Mouse (Mus musculus): ENCODE results near the gene Pde11a.
"Not testable (repeated sequence)": the region's sequence is repeated elsewhere in the genome, so short reads cannot be mapped to it uniquely, and the experiment has no call there.

Pde11a gene

DNA sequence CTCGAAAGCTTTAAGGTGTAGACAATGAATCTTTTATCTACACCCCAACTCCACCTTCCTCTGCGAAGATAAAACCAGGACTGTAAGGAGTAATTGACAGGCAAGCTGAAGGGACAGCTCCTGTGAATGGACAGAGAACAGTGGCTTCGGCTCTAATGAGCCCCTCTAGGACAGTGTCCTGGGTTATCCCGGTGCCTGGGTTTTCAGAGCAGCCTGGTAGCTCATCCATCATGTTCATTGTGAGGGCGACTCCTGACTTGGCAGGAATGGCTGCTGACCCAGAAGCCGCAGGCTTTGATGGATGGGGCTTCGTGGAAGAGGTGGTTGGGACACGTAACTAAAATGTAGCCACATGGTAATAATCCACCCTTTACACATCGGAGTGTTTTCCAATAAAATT is 335.7 kb downstream of the Pde11a start:
- no peak for ATAC-seq (ENCODE audit: insufficient number of reproducible peaks, low FRiP score, low TSS enrichment)

GRCm38 (mm10) chr2:76001392-76001791 is 337.2 kb downstream of the Pde11a start:
- ATAC-seq (ENCODE audit: insufficient number of reproducible peaks, low FRiP score, low TSS enrichment): no peak

- ATAC-seq (ENCODE audit: insufficient number of reproducible peaks, low FRiP score, low TSS enrichment): no peak
Measured at GRCm38 (mm10) chr2:75999636-76000035, 338.9 kb downstream of the Pde11a start.

DNA sequence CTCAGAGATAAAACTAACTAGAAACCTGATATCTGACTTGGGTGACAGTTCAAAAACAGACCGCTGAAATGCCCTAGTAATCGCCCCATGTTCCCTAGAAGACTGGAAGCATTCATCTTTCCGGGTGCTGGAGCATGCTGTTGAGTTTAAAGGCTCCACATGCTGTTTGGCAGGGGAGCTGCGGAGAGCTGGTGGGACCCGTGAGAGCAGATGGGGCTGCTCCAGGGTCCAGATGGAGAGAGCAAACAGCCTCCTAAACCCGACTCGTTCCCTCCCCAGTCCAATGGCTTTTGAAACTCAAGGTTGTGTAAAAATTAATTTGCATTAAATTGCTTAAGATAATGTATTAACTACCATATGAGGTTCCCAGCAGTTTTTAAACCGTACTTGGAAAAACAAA is 339.9 kb downstream of the Pde11a start:
- peak; percentile 85 for ATAC-seq (ENCODE audit: insufficient number of reproducible peaks, low FRiP score, low TSS enrichment)

GRCm38 (mm10) chr2:75997726-75998125 is 340.8 kb downstream of the Pde11a start:
- ATAC-seq (ENCODE audit: insufficient number of reproducible peaks, low FRiP score, low TSS enrichment): no peak

DNA sequence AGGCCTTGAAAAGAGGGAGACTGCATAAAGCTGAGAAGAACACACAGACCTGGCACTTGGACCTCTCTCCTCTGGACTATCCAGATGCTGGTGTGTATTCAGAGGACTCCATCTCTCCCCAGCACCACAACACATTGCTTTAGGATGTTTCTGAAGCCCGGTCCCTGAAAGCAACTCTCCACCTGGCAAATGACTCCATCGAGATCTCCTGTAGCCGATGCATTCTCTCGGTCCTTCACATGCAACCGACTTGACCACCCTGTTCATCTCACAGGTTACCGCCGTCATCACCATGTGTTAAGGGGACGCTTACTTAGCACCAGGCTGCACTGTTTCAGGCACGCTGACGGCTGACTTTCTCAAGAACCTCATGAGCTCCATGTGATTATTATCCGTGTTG is 343.7 kb downstream of the Pde11a start:
- no peak for ATAC-seq (ENCODE audit: insufficient number of reproducible peaks, low FRiP score, low TSS enrichment)

GRCm38 (mm10) chr2:75991581-75992205 is 346.9 kb downstream of the Pde11a start:
- ATAC-seq (ENCODE audit: insufficient number of reproducible peaks, low FRiP score, low TSS enrichment): no peak

DNA sequence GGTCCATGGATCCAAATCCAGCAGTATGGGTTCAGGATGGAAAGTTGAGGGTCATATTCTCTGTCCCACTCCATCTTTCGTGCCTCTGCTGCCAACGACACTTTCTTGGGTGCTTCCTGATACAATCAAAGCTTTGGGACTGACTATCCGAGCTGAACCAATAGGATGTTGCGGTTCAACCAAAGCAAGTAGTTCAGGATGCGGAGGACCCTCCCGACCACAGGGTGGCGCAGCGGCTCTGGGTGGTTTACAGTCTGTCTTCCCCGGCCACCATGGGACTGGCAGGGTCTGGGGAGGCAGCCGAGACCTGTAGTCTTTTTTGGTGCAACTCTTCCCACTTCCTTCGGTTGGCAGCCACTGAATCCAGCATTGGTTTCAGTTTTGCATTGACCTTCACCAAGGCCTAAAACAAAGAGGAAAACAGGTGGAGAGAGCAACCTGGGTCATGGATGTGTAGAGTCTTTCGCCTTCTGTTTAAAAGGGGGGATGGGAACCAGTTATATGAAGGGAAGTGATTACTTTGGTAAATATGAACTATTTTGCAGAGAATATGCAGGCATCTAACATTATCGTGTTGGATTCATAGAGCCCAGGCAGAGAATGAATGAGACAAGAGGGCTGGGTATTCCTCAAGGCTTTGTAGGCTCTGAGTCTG is 347.6 kb downstream of the Pde11a start:
- peak; percentile 66; the same call in 1 of the 2 replicates for ATAC-seq (ENCODE audit: insufficient number of reproducible peaks, low FRiP score, low TSS enrichment)

- ATAC-seq (ENCODE audit: insufficient number of reproducible peaks, low FRiP score, low TSS enrichment): no peak
Measured at GRCm38 (mm10) chr2:75989694-75990093, 348.9 kb downstream of the Pde11a start.

- no peak for ATAC-seq (ENCODE audit: insufficient number of reproducible peaks, low FRiP score, low TSS enrichment)
Measured at GRCm38 (mm10) chr2:75988779-75989363, 349.7 kb downstream of the Pde11a start.

DNA sequence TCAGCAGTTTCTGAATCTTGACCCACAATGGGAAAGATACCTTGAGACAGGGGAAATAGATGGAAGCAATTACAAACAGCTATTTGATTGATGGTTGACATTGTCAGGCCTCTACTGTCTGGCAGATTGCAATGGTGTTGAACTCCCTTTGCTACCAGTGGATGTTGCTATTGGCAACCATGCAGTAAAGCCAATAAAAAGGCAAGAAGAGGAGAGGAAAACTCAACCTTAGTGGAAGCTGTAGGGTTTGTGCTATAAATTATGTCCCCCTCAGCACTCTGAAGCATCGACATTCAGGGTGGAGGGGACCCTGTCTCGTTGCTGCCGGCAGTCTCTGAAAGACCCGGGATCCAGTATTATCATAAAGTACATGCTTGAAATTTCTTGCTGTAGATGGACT is 350.2 kb downstream of the Pde11a start:
- no peak for ATAC-seq (ENCODE audit: insufficient number of reproducible peaks, low FRiP score, low TSS enrichment)

GRCm38 (mm10) chr2:75987739-75988138 is 350.8 kb downstream of the Pde11a start:
- ATAC-seq (ENCODE audit: insufficient number of reproducible peaks, low FRiP score, low TSS enrichment): no peak

- ATAC-seq (ENCODE audit: insufficient number of reproducible peaks, low FRiP score, low TSS enrichment): peak; percentile 78
Measured at GRCm38 (mm10) chr2:75985124-75985523, 353.4 kb downstream of the Pde11a start.

- ATAC-seq (ENCODE audit: insufficient number of reproducible peaks, low FRiP score, low TSS enrichment): no peak
Measured at GRCm38 (mm10) chr2:75983847-75984246, 354.7 kb downstream of the Pde11a start.

- ATAC-seq (ENCODE audit: insufficient number of reproducible peaks, low FRiP score, low TSS enrichment): no peak
Measured at GRCm38 (mm10) chr2:75983091-75983490, 355.5 kb downstream of the Pde11a start.

- ATAC-seq (ENCODE audit: insufficient number of reproducible peaks, low FRiP score, low TSS enrichment): no peak
Measured at GRCm38 (mm10) chr2:75982626-75983025, 355.9 kb downstream of the Pde11a start.

DNA sequence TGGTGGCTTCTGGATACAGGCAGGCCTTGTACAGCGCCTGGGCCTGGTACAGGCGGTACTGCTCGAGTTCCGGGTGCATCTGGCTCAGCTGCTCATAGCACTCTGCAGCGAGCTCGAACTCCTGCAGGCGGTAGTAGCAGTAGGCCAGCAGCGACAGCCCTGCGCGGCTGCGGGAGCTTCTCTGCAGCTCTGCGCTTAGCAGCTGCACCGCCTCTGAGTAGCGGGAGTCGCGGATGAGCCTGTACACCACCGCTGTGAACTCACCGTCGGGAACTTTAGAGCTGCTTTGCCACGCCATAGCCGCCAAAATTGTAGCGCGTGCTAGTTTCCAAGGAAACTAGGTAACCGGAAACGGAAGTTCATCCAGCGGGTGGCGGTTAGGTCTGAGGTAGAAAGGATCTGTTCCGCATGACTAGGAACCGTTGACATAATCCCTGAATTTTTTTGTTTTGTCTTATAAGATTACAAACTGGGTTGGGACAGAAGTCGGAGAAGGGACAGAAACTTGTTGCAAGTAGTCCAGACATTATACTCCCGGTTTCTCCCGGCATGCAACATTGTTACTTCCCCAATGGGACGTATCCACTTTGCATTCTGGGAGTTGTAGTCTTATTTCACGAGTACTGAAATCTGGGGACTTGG is 357.0 kb downstream of the Pde11a start, which contains the start of gene Ttc30a1:
Gene Ttc30a1, minus strand, starts transcription at position 528 of the 642 bp plus-strand sequence.
- peak; percentile 83 for ATAC-seq (ENCODE audit: insufficient number of reproducible peaks, low FRiP score, low TSS enrichment)

DNA sequence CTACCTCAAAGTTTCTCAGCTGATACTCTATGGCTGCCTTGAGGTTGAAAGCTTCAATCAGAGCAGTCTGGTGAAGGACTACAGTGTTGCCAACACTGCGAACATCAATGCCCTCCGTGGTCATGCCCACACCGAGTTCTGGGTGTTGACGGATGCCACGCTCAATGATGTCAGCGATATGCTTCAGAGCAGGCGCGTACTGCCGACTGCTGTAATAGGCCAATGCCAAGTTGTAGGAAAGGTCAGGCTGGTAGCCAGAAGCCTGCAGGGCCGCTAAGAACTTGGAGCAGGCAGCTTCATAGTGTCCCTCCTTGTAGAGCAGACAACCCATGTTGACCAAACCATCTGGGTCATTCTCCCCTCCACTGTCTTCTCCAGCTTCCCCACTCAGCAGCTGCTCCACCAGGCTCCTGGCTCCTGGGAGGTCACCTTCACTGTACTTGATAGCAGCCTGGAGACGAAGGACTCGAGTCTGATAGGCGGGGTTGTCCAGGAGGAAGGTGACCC is 357.6 kb downstream of the Pde11a start:
- not testable (repeated sequence) for ATAC-seq (ENCODE audit: insufficient number of reproducible peaks, low FRiP score, low TSS enrichment)

DNA sequence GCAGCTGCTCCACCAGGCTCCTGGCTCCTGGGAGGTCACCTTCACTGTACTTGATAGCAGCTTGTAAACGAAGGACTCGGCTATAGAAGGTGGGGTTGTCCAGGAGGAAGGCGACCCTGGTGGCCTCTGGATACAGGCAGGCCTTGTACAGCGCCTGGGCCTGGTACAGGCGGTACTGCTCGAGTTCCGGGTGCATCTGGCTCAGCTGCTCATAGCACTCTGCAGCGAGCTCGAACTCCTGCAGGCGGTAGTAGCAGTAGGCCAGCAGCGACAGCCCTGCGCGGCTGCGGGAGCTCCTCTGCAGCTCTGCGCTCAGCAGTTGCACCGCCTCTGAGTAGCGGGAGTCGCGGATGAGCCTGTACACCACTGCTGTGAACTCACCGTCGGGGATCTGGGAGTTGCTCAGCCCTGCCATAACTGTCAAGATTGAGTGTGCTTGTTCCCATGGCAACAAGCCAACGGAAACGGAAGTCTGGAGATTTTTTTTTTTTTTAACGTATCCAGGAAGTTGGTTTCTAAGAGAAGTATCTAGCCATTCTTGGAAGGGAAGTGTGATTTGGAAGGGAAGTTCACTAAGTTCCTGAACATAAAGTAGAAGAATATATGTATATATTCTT is 360.7 kb downstream of the Pde11a start, which contains the start of gene Ttc30a2:
Gene Ttc30a2, minus strand, starts transcription at position 419 of the 617 bp plus-strand sequence.
- ATAC-seq (ENCODE audit: insufficient number of reproducible peaks, low FRiP score, low TSS enrichment): 0 out of 2 replicates have a peak, but pooled peaks have one; percentile 27

DNA sequence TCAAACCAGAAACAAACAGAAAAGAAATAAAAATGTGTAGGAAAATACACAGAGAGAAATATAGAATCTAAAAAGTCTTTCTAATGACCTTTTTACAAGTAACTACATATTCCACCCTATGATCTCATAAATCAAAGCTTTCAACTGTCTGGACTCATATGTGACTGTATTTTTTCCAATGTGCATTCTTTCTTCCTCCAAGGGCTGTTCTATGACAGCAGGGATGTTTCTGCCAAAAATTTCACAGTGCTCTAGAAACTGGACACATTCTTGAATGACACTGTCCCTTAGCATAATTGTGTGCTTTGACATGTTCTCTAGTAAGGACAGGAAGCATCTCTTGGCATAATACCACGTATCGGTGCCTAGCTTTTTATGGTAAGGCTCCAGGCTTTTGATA is 362.5 kb downstream of the Pde11a start:
- ATAC-seq (ENCODE audit: insufficient number of reproducible peaks, low FRiP score, low TSS enrichment): not testable (repeated sequence)
